Mouse (Mus musculus) cortical plate, adult 2 months (tissue): ENCODE measurements around the gene Cort.

Experiments
- CTCF ChIP-seq: fragments of 200-500 bp; IDR thresholded peaks from 2 replicates; pipeline ENCODE4 v1.5.1; 2011; ENCODE audit warnings: mild to moderate bottlenecking, control low read depth, low read length; ENCODE audit not compliant: insufficient read depth; ENCODE audit errors: extremely low read depth
- POLR2A ChIP-seq: fragments of 200-500 bp; IDR thresholded peaks from 2 replicates; pipeline ENCODE4 v1.6.1; 2011; ENCODE audit warnings: mild to moderate bottlenecking, low read length, control low read depth; ENCODE audit not compliant: insufficient read depth; ENCODE audit errors: extremely low read depth

GRCm38 (mm10) chr4:149172666-149173065 is 46.1 kb upstream of the Cort start:
- TF ChIP-seq CTCF: no peak
- TF ChIP-seq POLR2A: no peak
